Mouse (Mus musculus) spleen, adult 2 months (tissue): ENCODE measurements around the gene Usp51.

Experiments used
- CTCF ChIP-seq: fragments of 200-500 bp; IDR thresholded peaks from 2 replicates; pipeline ENCODE4 v1.5.1; 2011; ENCODE audit warnings: mild to moderate bottlenecking, inconsistent platforms; ENCODE audit not compliant: insufficient read depth, insufficient read length, insufficient replicate concordance; ENCODE audit errors: extremely low read depth
- POLR2A ChIP-seq: fragments of 200-500 bp; IDR thresholded peaks from 2 replicates; pipeline ENCODE4 v1.6.1; 2011; ENCODE audit warnings: low read depth, low read length, inconsistent platforms

GRCm38 (mm10) chrX:152976538-152976937 lies 29.7 kb upstream of the Usp51 start:
- TF ChIP-seq CTCF (no peak), POLR2A (no peak)
